Mouse (Mus musculus): ENCODE results near the gene 4930539E08Rik.

GRCm38 (mm10) chr17:28856030-28856429 is 59.1 kb downstream of the 4930539E08Rik start:
- TF ChIP-seq POLR2A (IDR thresholded peaks at IDR 0.05; ENCODE audit: insufficient read depth, low read depth, low read length): no peak
- no peak for TF ChIP-seq CTCF (IDR thresholded peaks at IDR 0.05; ENCODE audit: insufficient read depth, low read depth, low read length)
